Mouse (Mus musculus): ENCODE measurements around the gene Bcl7b. TPM values are rescaled to one million over a fixed set of nuclear protein-coding genes. Genes with fewer than 3 reads are reported as not detected.

The Bcl7b gene
- polyA plus RNA-seq, 1 experiment from 2014 or later: 37.9 TPM

- peaks cover 25% of the 10 kb centered on the region for H3K36me3 ChIP-seq (ENCODE audit: control insufficient read depth, insufficient read depth, low read length)
- 90% methylated on average over 7 of the region's 7 CpGs for WGBS
- H3K9me3 ChIP-seq (ENCODE audit: control insufficient read depth, low read length): no peaks in the 10 kb centered on the region
- no peak overlapping the region for H3K4me2 ChIP-seq (ENCODE audit: low read length)
- H3K4me1 ChIP-seq (ENCODE audit: control insufficient read depth, insufficient read depth, low read depth, low read length): no peaks in the 10 kb centered on the region
- H3K4me3 ChIP-seq (ENCODE audit: low read length): no peak overlapping the region
- ATAC-seq: no peak
- no peaks in the 10 kb centered on the region for H3K27me3 ChIP-seq (replicated peaks; ENCODE audit: control insufficient read depth, insufficient read depth, low read length)
- H3K9ac ChIP-seq (ENCODE audit: low read depth, low read length): no peak overlapping the region
- H3K27ac ChIP-seq (ENCODE audit: low read depth, low read length): no peak overlapping the region
Observed at GRCm38 (mm10) chr5:135161650-135162049, 6.4 kb upstream of the Bcl7b start.

DNA sequence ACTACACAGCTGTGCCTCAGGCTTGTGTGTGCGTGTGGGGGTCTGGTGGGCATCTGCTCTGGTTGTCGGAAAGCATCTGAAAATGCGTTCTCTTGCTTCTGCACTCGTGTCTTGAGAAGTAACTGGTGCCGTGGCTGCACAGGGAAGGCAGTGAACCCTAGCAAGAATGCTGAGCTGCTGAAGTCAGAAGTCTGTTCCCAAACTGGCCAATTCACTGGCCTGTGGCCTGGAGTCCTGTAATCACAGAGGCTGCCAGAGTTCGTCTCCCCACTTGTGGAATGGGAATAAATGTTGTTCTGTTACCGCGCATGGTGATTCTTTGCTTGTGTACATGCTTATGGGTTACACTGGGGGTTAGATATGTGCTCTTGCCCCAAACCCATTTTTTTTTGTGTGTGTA is 5.7 kb upstream of the Bcl7b start:
- H3K9ac ChIP-seq (ENCODE audit: low read depth, low read length): no peak overlapping the region
- ATAC-seq: no peak
- 96% methylated on average over 8 of the region's 8 CpGs for WGBS
- H3K4me3 ChIP-seq (ENCODE audit: low read length): no peak overlapping the region
- H3K27ac ChIP-seq (ENCODE audit: low read depth, low read length): no peak overlapping the region
- no peaks in the 10 kb centered on the region for H3K4me1 ChIP-seq (ENCODE audit: control insufficient read depth, insufficient read depth, low read depth, low read length)
- no peaks in the 10 kb centered on the region for H3K27me3 ChIP-seq (replicated peaks; ENCODE audit: control insufficient read depth, insufficient read depth, low read length)
- no peaks in the 10 kb centered on the region for H3K9me3 ChIP-seq (ENCODE audit: control insufficient read depth, low read length)
- H3K4me2 ChIP-seq (ENCODE audit: low read length): no peak overlapping the region
- peaks cover 21% of the 10 kb centered on the region for H3K36me3 ChIP-seq (ENCODE audit: control insufficient read depth, insufficient read depth, low read length)

- Histone ChIP-seq H3K4me3 (ENCODE audit: low read length) (no peak overlapping the region), H3K9ac (ENCODE audit: low read depth, low read length) (no peak overlapping the region), H3K4me1 (ENCODE audit: control insufficient read depth, insufficient read depth, low read depth, low read length) (no peaks in the 10 kb centered on the region), H3K27ac (ENCODE audit: low read depth, low read length) (no peak overlapping the region), H3K27me3 (replicated peaks; ENCODE audit: control insufficient read depth, insufficient read depth, low read length) (no peaks in the 10 kb centered on the region), H3K36me3 (ENCODE audit: control insufficient read depth, insufficient read depth, low read length) (peaks cover 19% of the 10 kb centered on the region), H3K4me2 (ENCODE audit: low read length) (no peak overlapping the region), H3K9me3 (ENCODE audit: control insufficient read depth, low read length) (no peaks in the 10 kb centered on the region)
- no peak for ATAC-seq
- WGBS: 93% methylated on average over 6 of the region's 6 CpGs
Observed at GRCm38 (mm10) chr5:135162821-135163220, 5.3 kb upstream of the Bcl7b start.

DNA sequence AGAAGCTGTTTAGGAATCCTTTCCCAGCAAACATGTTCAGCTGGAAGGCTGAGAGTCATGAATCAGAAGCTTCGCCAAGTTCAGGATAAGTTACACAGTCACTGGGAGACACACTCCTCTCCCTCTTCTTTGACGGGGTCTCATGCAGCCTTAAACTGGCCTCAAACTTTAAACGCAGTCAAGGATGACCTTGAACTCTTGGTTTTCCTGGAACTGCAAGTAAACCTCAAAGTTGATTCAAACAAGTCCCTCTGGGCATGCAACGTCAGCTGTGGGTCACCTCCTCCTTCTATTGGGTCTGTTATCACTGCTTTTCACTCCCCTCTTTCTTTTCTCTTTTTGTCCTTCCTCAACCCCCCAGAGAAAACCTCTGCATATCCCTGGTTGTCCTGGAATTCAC is 1.2 kb upstream of the Bcl7b start:
- no peak overlapping the region for H3K27ac ChIP-seq (ENCODE audit: low read depth, low read length)
- H3K4me1 ChIP-seq (ENCODE audit: control insufficient read depth, insufficient read depth, low read depth, low read length): peaks cover 9% of the 10 kb centered on the region
- H3K4me3 ChIP-seq (ENCODE audit: low read length): no peak overlapping the region
- no peak overlapping the region for H3K4me2 ChIP-seq (ENCODE audit: low read length)
- no peaks in the 10 kb centered on the region for H3K9me3 ChIP-seq (ENCODE audit: control insufficient read depth, low read length)
- H3K36me3 ChIP-seq (ENCODE audit: control insufficient read depth, insufficient read depth, low read length): peaks cover 2% of the 10 kb centered on the region; the same call in 1 of the 2 replicates
- no peak for ATAC-seq
- 86% methylated on average over 4 of the region's 4 CpGs for WGBS
- H3K27me3 ChIP-seq (replicated peaks; ENCODE audit: control insufficient read depth, insufficient read depth, low read length): no peaks in the 10 kb centered on the region
- no peak overlapping the region for H3K9ac ChIP-seq (ENCODE audit: low read depth, low read length)

DNA sequence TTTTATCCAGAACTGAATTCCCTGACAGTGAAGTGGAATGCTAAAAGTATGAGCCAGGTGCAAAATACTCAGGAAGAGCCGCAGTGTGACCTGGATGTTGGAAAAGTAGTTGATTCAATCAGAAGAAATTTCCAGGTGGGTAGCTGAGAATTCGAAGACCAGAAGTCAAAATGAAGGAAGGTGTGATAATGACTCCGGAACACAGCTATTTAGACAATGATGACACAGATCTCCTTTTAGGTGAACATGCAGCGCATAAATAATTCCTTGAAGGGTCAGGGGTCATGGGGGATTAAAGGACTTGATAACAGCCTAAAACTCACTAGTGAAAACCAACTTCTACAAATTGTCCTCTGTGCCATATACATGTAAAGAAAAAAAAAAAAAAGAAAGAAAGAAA is 614 bp upstream of the Bcl7b start:
- no peak overlapping the region for H3K9ac ChIP-seq (ENCODE audit: low read depth, low read length)
- H3K9me3 ChIP-seq (ENCODE audit: control insufficient read depth, low read length): no peaks in the 10 kb centered on the region
- H3K4me2 ChIP-seq (ENCODE audit: low read length): peak overlapping the region; percentile 66; the same call in 1 of the 2 replicates
- WGBS: 95% methylated on average over 4 of the region's 4 CpGs
- no peak for ATAC-seq
- H3K4me1 ChIP-seq (ENCODE audit: control insufficient read depth, insufficient read depth, low read depth, low read length): peaks cover 9% of the 10 kb centered on the region
- H3K4me3 ChIP-seq (ENCODE audit: low read length): no peak overlapping the region
- no peak overlapping the region for H3K27ac ChIP-seq (ENCODE audit: low read depth, low read length)
- peaks cover 4% of the 10 kb centered on the region for H3K36me3 ChIP-seq (ENCODE audit: control insufficient read depth, insufficient read depth, low read length)
- no peaks in the 10 kb centered on the region for H3K27me3 ChIP-seq (replicated peaks; ENCODE audit: control insufficient read depth, insufficient read depth, low read length)

- H3K4me2 ChIP-seq (ENCODE audit: low read length): peak overlapping the region; percentile 66
- H3K27me3 ChIP-seq (replicated peaks; ENCODE audit: control insufficient read depth, insufficient read depth, low read length): no peaks in the 10 kb centered on the region
- H3K36me3 ChIP-seq (ENCODE audit: control insufficient read depth, insufficient read depth, low read length): peaks cover 14% of the 10 kb centered on the region
- ATAC-seq: no peak
- H3K9me3 ChIP-seq (ENCODE audit: control insufficient read depth, low read length): no peaks in the 10 kb centered on the region
- H3K9ac ChIP-seq (ENCODE audit: low read depth, low read length): peak overlapping the region; percentile 41
- 91% methylated on average over 5 of the region's 5 CpGs for WGBS
- H3K27ac ChIP-seq (ENCODE audit: low read depth, low read length): no peak overlapping the region
- peaks cover 9% of the 10 kb centered on the region for H3K4me1 ChIP-seq (ENCODE audit: control insufficient read depth, insufficient read depth, low read depth, low read length)
- peak overlapping the region; percentile 73 for H3K4me3 ChIP-seq (ENCODE audit: low read length)
Observed at GRCm38 (mm10) chr5:135169479-135169878, 1.4 kb downstream of the Bcl7b start.

DNA sequence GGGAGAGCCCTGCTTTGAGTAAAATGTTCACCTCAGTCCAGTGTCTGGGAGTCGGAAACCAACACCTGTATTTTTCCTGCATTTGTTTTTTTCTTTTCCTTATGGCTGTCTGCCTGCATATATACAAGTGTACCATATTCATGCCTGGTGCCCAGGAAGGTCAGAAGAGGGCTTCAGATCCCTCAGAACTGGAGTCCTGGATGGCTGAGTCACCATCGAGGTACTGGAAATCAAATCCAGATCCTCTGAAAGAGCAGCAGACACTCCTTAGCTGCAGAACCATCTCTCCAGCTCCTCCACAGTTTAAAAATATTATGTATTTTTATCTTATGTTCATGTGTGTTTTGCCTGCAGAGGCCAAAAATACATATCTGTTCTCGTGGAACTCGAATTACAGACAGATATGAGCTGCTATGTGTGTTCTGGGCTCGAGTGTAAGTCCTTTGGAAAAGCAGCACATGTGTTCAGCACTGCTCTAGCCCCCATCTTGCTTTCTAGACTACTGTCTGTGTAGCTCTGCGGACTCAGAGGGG is 3.7 kb downstream of the Bcl7b start:
- no peak overlapping the region for H3K4me2 ChIP-seq (ENCODE audit: low read length)
- no peak overlapping the region for H3K9ac ChIP-seq (ENCODE audit: low read depth, low read length)
- no peaks in the 10 kb centered on the region for H3K27me3 ChIP-seq (replicated peaks; ENCODE audit: control insufficient read depth, insufficient read depth, low read length)
- H3K27ac ChIP-seq (ENCODE audit: low read depth, low read length): no peak overlapping the region
- no peaks in the 10 kb centered on the region for H3K9me3 ChIP-seq (ENCODE audit: control insufficient read depth, low read length)
- H3K4me3 ChIP-seq (ENCODE audit: low read length): no peak overlapping the region
- WGBS: 93% methylated on average over 6 of the region's 6 CpGs
- H3K36me3 ChIP-seq (ENCODE audit: control insufficient read depth, insufficient read depth, low read length): peaks cover 14% of the 10 kb centered on the region
- ATAC-seq: no peak
- peaks cover 9% of the 10 kb centered on the region for H3K4me1 ChIP-seq (ENCODE audit: control insufficient read depth, insufficient read depth, low read depth, low read length)

- Histone ChIP-seq H3K9me3 (ENCODE audit: control insufficient read depth, low read length) (no peaks in the 10 kb centered on the region), H3K36me3 (ENCODE audit: control insufficient read depth, insufficient read depth, low read length) (peaks cover 21% of the 10 kb centered on the region), H3K27ac (ENCODE audit: low read depth, low read length) (no peak overlapping the region), H3K9ac (ENCODE audit: low read depth, low read length) (no peak overlapping the region), H3K4me2 (ENCODE audit: low read length) (no peak overlapping the region), H3K4me3 (ENCODE audit: low read length) (no peak overlapping the region), H3K4me1 (ENCODE audit: control insufficient read depth, insufficient read depth, low read depth, low read length) (peaks cover 9% of the 10 kb centered on the region), H3K27me3 (replicated peaks; ENCODE audit: control insufficient read depth, insufficient read depth, low read length) (no peaks in the 10 kb centered on the region)
- ATAC-seq: no peak
- WGBS: 95% methylated on average over 5 of the region's 5 CpGs
Observed at GRCm38 (mm10) chr5:135172986-135173385, 4.9 kb downstream of the Bcl7b start.

- Histone ChIP-seq H3K36me3 (ENCODE audit: control insufficient read depth, insufficient read depth, low read length) (peaks cover 28% of the 10 kb centered on the region), H3K4me3 (ENCODE audit: low read length) (no peak overlapping the region), H3K4me2 (ENCODE audit: low read length) (no peak overlapping the region), H3K4me1 (ENCODE audit: control insufficient read depth, insufficient read depth, low read depth, low read length) (no peaks in the 10 kb centered on the region), H3K9ac (ENCODE audit: low read depth, low read length) (no peak overlapping the region), H3K9me3 (ENCODE audit: control insufficient read depth, low read length) (no peaks in the 10 kb centered on the region), H3K27ac (ENCODE audit: low read depth, low read length) (no peak overlapping the region), H3K27me3 (replicated peaks; ENCODE audit: control insufficient read depth, insufficient read depth, low read length) (no peaks in the 10 kb centered on the region)
- no peak for ATAC-seq
Observed at GRCm38 (mm10) chr5:135175086-135175485, 7.0 kb downstream of the Bcl7b start.

DNA sequence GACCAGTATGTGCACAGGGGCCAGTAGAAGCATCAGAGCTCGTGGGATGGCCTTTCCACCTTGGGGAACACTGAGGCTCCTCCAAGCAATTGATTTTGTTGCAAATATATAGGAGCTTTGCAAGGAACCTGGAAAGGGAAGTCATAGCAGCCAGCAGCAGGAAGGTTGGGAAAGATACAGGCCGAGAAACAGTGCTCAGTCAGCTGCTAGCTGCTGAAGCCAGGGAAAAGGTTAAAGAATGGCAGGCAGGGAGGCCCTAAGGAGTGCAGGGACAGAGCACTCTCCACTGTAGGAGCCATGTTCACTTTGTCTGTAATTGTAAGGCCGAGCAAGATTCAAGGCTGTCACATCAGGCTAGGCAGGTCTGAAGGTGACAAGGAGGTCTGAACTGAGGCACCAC is 10.4 kb downstream of the Bcl7b start:
- Histone ChIP-seq H3K9ac (ENCODE audit: low read depth, low read length) (no peak overlapping the region), H3K4me2 (ENCODE audit: low read length) (no peak overlapping the region), H3K27me3 (replicated peaks; ENCODE audit: control insufficient read depth, insufficient read depth, low read length) (no peaks in the 10 kb centered on the region), H3K36me3 (ENCODE audit: control insufficient read depth, insufficient read depth, low read length) (peaks cover 39% of the 10 kb centered on the region), H3K27ac (ENCODE audit: low read depth, low read length) (no peak overlapping the region), H3K4me3 (ENCODE audit: low read length) (no peak overlapping the region), H3K4me1 (ENCODE audit: control insufficient read depth, insufficient read depth, low read depth, low read length) (no peaks in the 10 kb centered on the region), H3K9me3 (ENCODE audit: control insufficient read depth, low read length) (no peaks in the 10 kb centered on the region)
- 80% methylated on average over 3 of the region's 3 CpGs for WGBS
- ATAC-seq: no peak

All from hindbrain, embryonic 16.5 days (tissue).